Mouse (Mus musculus) heart, adult 9 months (tissue): ENCODE data around the gene Gstcd.

ENCODE experiments used
- DNase-seq, 2 experiments: peaks; one replicate each; pipeline ENCODE4 v3.0.0; 2022; ENCODE audit warnings: low spot score in 2 of 2

The Gstcd gene

GRCm38 (mm10) chr3:132940181-132940990 is 151.4 kb downstream of the Gstcd start:
- no peak for DNase-seq

GRCm38 (mm10) chr3:132939006-132939405 is 152.8 kb downstream of the Gstcd start:
- no peak for DNase-seq

- DNase-seq: no peak
Observed at GRCm38 (mm10) chr3:132934649-132935048, 157.2 kb downstream of the Gstcd start.
